Mouse (Mus musculus) E14TG2a.4 (cell line): ENCODE data around the gene Stra6l.

Source experiments
- H3K27me3 ChIP-seq: 2 replicates; pipeline ENCODE4 v1.6.1; 2014; ENCODE audit warnings: low read length, control low read depth; ENCODE audit not compliant: insufficient read depth
- H3K36me3 ChIP-seq: 2 replicates; pipeline ENCODE4 v1.6.1; 2014; ENCODE audit warnings: low read length, control low read depth; ENCODE audit not compliant: insufficient read depth
- H3K4me1 ChIP-seq: replicated peaks from 2 replicates; pipeline ENCODE4 v1.6.1; 2014; ENCODE audit warnings: low read depth, low read length, control low read depth
- H3K4me3 ChIP-seq: replicated peaks from 2 replicates; pipeline ENCODE4 v1.5.1; 2014; ENCODE audit warnings: mild to moderate bottlenecking, low read length
- H3K9me3 ChIP-seq: 2 replicates; pipeline ENCODE4 v1.6.1; 2014; ENCODE audit warnings: low read length, control low read depth
- CTCF ChIP-seq: conservative IDR thresholded peaks from 2 replicates; pipeline ENCODE4 v1.5.1; 2014; ENCODE audit warnings: low read length
- NANOG ChIP-seq: IDR thresholded peaks from 2 replicates; pipeline ENCODE4 v1.6.1; 2014; ENCODE audit warnings: borderline replicate concordance, low read length, mixed read lengths
- POU5F1 ChIP-seq: IDR thresholded peaks from 2 replicates; pipeline ENCODE4 v1.6.1; 2014; ENCODE audit warnings: low read length, borderline replicate concordance

Stra6l gene

GRCm38 (mm10) chr4:45921663-45922435, 73.4 kb downstream of the Stra6l start:
- H3K4me3 ChIP-seq: no peak overlapping the region

GRCm38 (mm10) chr4:45924011-45924410, 75.5 kb downstream of the Stra6l start:
- no peaks in the 10 kb centered on the region for H3K36me3 ChIP-seq
- H3K4me3 ChIP-seq: no peak overlapping the region
- TF ChIP-seq POU5F1: no peak
- TF ChIP-seq NANOG: no peak
- no peak for TF ChIP-seq CTCF
- H3K9me3 ChIP-seq: no peaks in the 10 kb centered on the region
- H3K4me1 ChIP-seq: peaks cover 9% of the 10 kb centered on the region
- H3K27me3 ChIP-seq: peaks cover 44% of the 10 kb centered on the region

More at GRCm38 (mm10) chr4:45921663-45922435, 73.4 kb downstream of the Stra6l start:
- Histone ChIP-seq H3K4me1 (peaks cover 9% of the 10 kb centered on the region), H3K36me3 (no peaks in the 10 kb centered on the region), H3K9me3 (peaks cover 10% of the 10 kb centered on the region), H3K27me3 (peaks cover 45% of the 10 kb centered on the region)
- TF ChIP-seq CTCF: no peak
- TF ChIP-seq NANOG: no peak
- no peak for TF ChIP-seq POU5F1

- Histone ChIP-seq H3K36me3 (no peaks in the 10 kb centered on the region), H3K9me3 (no peaks in the 10 kb centered on the region), H3K4me1 (no peaks in the 10 kb centered on the region), H3K4me3 (no peak overlapping the region), H3K27me3 (peaks cover 28% of the 10 kb centered on the region)
- no peak for TF ChIP-seq CTCF
- no peak for TF ChIP-seq NANOG
- TF ChIP-seq POU5F1: no peak
Measured at GRCm38 (mm10) chr4:45928561-45928960, 80.1 kb downstream of the Stra6l start.
